Mouse (Mus musculus): ENCODE measurements at regions not wholly inside any gene's neighbourhood (a gene's known extent, or its start where the extent isn't known, plus 50 kb on each side); places are given as distances from the start of the nearest gene placed in this dataset.

DNA sequence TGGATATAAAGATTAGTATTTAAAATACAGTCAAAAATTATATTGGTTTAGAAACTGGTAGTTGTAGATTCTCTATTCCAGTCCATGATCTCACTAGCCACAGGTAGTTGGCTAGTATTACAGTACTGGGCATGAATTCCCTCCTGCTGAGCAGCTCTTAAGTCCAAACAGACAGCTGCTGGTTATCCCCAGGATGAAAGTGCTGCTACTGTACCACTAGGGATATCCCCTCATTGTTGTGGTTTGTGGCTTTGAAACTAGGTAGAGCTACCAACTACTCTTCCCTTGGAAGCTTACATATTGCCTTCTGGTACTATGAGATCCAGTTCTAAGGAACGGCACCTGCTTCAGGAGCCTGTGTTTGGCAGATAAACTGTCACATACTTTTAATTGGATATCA is 97.9 kb upstream of the Pter start:
- DNase-seq: no peak

DNA sequence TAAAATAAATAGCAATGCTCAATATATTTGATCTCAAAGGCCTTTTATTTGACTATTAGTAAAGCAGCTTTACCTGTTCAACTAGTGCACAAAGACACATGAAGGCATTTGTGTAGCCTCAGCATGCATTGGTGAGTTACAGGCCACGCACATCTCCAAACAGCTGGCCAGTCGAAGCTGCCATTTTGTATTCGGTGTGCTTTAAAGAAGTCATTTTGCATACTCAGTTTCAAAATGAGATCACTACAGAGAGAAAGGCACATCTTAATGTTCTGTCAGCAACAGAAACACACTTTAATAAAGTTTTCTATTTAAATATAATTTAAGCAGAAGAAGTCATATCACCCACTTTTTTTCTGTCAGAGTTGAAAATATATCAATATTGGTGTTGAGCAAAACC is 90.3 kb upstream of the Pter start:
- no peak for DNase-seq

DNA sequence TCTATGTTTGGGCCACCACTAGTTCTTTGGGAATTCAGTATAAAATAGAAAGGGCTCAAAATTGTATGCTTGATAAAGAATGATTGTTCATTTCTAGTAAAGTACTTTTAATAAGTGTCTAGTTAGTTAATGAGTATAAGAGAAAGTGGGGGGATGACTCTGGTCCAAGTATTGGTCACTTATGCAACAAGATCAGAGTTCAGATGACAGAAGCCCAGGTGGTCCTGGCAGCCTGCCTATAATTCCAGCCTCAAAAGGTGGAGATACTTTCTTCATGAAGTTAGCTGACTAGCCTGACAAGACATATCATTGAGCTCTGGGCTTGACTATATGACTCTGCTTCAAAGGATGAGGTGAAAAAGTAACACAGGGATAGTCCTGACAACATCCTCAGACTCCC is 57.3 kb upstream of the Pter start:
- DNase-seq: no peak

DNA sequence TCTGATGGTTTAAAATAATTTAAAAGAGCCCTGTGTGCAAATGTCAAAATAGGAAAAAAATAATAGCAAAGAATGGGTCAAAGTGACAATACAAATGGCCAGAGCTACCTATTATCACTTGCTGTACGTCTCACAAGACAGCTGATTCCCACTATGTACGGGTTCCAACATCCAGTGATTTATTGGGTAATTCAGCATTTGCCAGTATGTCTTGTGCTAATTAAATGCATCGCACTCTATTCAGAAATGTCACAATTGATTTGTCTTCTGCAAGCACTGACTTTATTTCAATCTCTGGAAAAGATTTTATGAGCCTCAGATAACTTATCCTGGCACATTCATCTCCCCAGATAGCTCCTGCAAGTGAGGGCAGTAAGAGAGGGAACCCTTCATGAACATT is 55.1 kb upstream of the Pter start:
- DNase-seq: no peak

Measured in right cerebral cortex, postnatal 4 days (tissue).